Mouse (Mus musculus) myocyte (in vitro differentiated cells): ENCODE results near the gene Trim39. TPM values are rescaled to one million over a fixed set of nuclear protein-coding genes. Genes with fewer than 3 reads are reported as not detected.
"Not testable (repeated sequence)": the region's sequence is repeated elsewhere in the genome, so short reads cannot be mapped to it uniquely, and the experiment has no call there.

ENCODE experiments used
- H3K27me3 ChIP-seq: one replicate; pipeline ENCODE4 v1.6.1; 2011; ENCODE audit not compliant: control insufficient read depth, insufficient read depth, insufficient read length
- H3K36me3 ChIP-seq: one replicate; pipeline ENCODE4 v1.6.1; 2011; ENCODE audit not compliant: control insufficient read depth, insufficient read depth
- H3K4me2 ChIP-seq: one replicate; pipeline ENCODE4 v1.6.1; 2011; ENCODE audit warnings: low read depth, control low read depth
- H3K4me3 ChIP-seq: one replicate; pipeline ENCODE4 v1.5.1; 2011; ENCODE audit warnings: mild to moderate bottlenecking, control low read depth, moderate library complexity
- H3K79me2 ChIP-seq: one replicate; pipeline ENCODE4 v1.6.1; 2011; ENCODE audit not compliant: control insufficient read depth, insufficient read depth
- H3ac ChIP-seq: one replicate; pipeline ENCODE4 v1.6.1; 2011; ENCODE audit not compliant: control insufficient read depth, insufficient read length
- CEBPB ChIP-seq: IDR thresholded peaks from 2 replicates; pipeline ENCODE4 v1.6.1; 2011; ENCODE audit warnings: mild to moderate bottlenecking, moderate library complexity; ENCODE audit not compliant: poor library complexity, insufficient read depth, severe bottlenecking
- E2F4 ChIP-seq: IDR thresholded peaks from one replicate; pipeline ENCODE4 v1.6.1; 2011; ENCODE audit warnings: mild to moderate bottlenecking, control low read depth, moderate library complexity; ENCODE audit not compliant: insufficient read depth
- MAX ChIP-seq: IDR thresholded peaks from one replicate; pipeline ENCODE4 v1.6.1; 2011; ENCODE audit warnings: low read depth, mild to moderate bottlenecking, control low read depth
- MYOD1 ChIP-seq, 3 experiments: IDR thresholded peaks; one replicate each; pipeline ENCODE4 v1.6.1; 2011; ENCODE audit warnings: control low read depth in 2 of 3, low read depth in 2 of 3, mild to moderate bottlenecking in 2 of 3, moderate library complexity in 1 of 3; ENCODE audit not compliant: insufficient read length in 2 of 3, control insufficient read depth in 1 of 3
- MYOG ChIP-seq, 3 experiments: IDR thresholded peaks; one replicate each; pipeline ENCODE4 v1.6.1; 2011; ENCODE audit warnings: control low read depth in 2 of 3, low read depth in 2 of 3, mild to moderate bottlenecking in 2 of 3; ENCODE audit not compliant: insufficient read length in 2 of 3, control insufficient read depth in 1 of 3, insufficient read depth in 1 of 3
- POLR2A ChIP-seq: IDR thresholded peaks from one replicate; pipeline ENCODE4 v1.6.1; 2011; ENCODE audit warnings: low read depth, mild to moderate bottlenecking, control low read depth, moderate library complexity; ENCODE audit not compliant: insufficient read length
- POLR2AphosphoS2 ChIP-seq: IDR thresholded peaks from one replicate; pipeline ENCODE4 v1.6.1; 2011; ENCODE audit warnings: low read depth, control low read depth; ENCODE audit not compliant: insufficient read length
- REST ChIP-seq: IDR thresholded peaks from one replicate; pipeline ENCODE4 v1.6.1; 2011; ENCODE audit warnings: mild to moderate bottlenecking, control low read depth, moderate library complexity; ENCODE audit not compliant: insufficient read depth, insufficient read length
- SRF ChIP-seq: IDR thresholded peaks from one replicate; pipeline ENCODE4 v1.6.1; 2011; ENCODE audit warnings: low read depth; ENCODE audit not compliant: control insufficient read depth, insufficient read length
- TCF12 ChIP-seq: IDR thresholded peaks from one replicate; pipeline ENCODE4 v1.6.1; 2011; ENCODE audit warnings: mild to moderate bottlenecking, control low read depth; ENCODE audit not compliant: poor library complexity, insufficient read depth, severe bottlenecking
- TCF3 ChIP-seq: IDR thresholded peaks from one replicate; pipeline ENCODE4 v1.6.1; 2011; ENCODE audit warnings: low read depth, control low read depth; ENCODE audit not compliant: insufficient read length
- USF1 ChIP-seq: IDR thresholded peaks from one replicate; pipeline ENCODE4 v1.6.1; 2011; ENCODE audit warnings: low read depth, mild to moderate bottlenecking, control low read depth, moderate library complexity
- polyA plus RNA-seq: library from polyadenylated mRNA; unstranded; fragments of >200 nt; fragmentation: generic; extraction: Trizol; gene quantifications from one replicate; pipeline ENCODE4 v1.2.1, GENCODE M21; 2012; ENCODE audit warnings: missing spikeins

The Trim39 gene
- polyA plus RNA-seq, 1 experiment = 5.5 TPM

- Histone ChIP-seq H3K27me3 (peaks cover 5% of the 10 kb centered on the region), H3K4me2 (no peak overlapping the region), H3ac (no peak overlapping the region), H3K36me3 (no peaks in the 10 kb centered on the region), H3K79me2 (no peaks in the 10 kb centered on the region), H3K4me3 (no peak overlapping the region)
- TF ChIP-seq CEBPB = no peak
- no peak for TF ChIP-seq REST
- no peak for TF ChIP-seq MYOG (IDR thresholded peaks at IDR 0.05; ENCODE audit: control insufficient read depth in 1 of 3, insufficient read depth in 1 of 3, insufficient read length in 2 of 3, low read depth in 2 of 3)
- no peak for TF ChIP-seq MYOD1 (IDR thresholded peaks at IDR 0.05; ENCODE audit: control insufficient read depth in 1 of 3, insufficient read length in 2 of 3, low read depth in 2 of 3)
- TF ChIP-seq POLR2AphosphoS2 = no peak
- no peak for TF ChIP-seq POLR2A
- no peak for TF ChIP-seq USF1
- TF ChIP-seq TCF12 = no peak
- no peak for TF ChIP-seq E2F4
- no peak for TF ChIP-seq SRF
- TF ChIP-seq TCF3 = no peak
- TF ChIP-seq MAX = no peak
Observed at GRCm38 (mm10) chr17:36248886-36249285, 23.2 kb downstream of the Trim39 start.

GRCm38 (mm10) chr17:36245741-36246140 is 26.3 kb downstream of the Trim39 start:
- Histone ChIP-seq H3K27me3 (peaks cover 5% of the 10 kb centered on the region), H3K79me2 (no peaks in the 10 kb centered on the region), H3ac (no peak overlapping the region), H3K4me2 (no peak overlapping the region), H3K36me3 (no peaks in the 10 kb centered on the region), H3K4me3 (no peak overlapping the region)
- TF ChIP-seq USF1 (no peak), MYOD1 (IDR thresholded peaks at IDR 0.05; ENCODE audit: control insufficient read depth in 1 of 3, insufficient read length in 2 of 3, low read depth in 2 of 3) (no peak)

GRCm38 (mm10) chr17:36244031-36244430 is 28.0 kb downstream of the Trim39 start:
- no peak for TF ChIP-seq MAX
- no peak for TF ChIP-seq MYOG (IDR thresholded peaks at IDR 0.05; ENCODE audit: control insufficient read depth in 1 of 3, insufficient read depth in 1 of 3, insufficient read length in 2 of 3, low read depth in 2 of 3)
- TF ChIP-seq E2F4 = no peak
- TF ChIP-seq TCF12 = no peak
- TF ChIP-seq TCF3 = no peak
- no peak for TF ChIP-seq SRF
- no peak for TF ChIP-seq REST

GRCm38 (mm10) chr17:36240637-36241213 is 31.3 kb downstream of the Trim39 start:
- Histone ChIP-seq H3ac (no peak overlapping the region), H3K4me2 (peak overlapping the region; percentile 28)
- TF ChIP-seq TCF12 (no peak), MAX (no peak), TCF3 (no peak), E2F4 (no peak)

More at GRCm38 (mm10) chr17:36244031-36244430, 28.0 kb downstream of the Trim39 start:
- Histone ChIP-seq H3K36me3 (no peaks in the 10 kb centered on the region), H3ac (no peak overlapping the region), H3K4me2 (no peak overlapping the region), H3K4me3 (no peak overlapping the region), H3K79me2 (no peaks in the 10 kb centered on the region), H3K27me3 (peaks cover 5% of the 10 kb centered on the region)

GRCm38 (mm10) chr17:36237321-36237921 is 34.6 kb downstream of the Trim39 start:
- peak overlapping the region; percentile 18 for H3K4me3 ChIP-seq
- peak overlapping the region; percentile 37 for H3ac ChIP-seq
- no peaks in the 10 kb centered on the region for H3K36me3 ChIP-seq
- H3K79me2 ChIP-seq = no peaks in the 10 kb centered on the region
- no peak for TF ChIP-seq TCF3
- H3K4me2 ChIP-seq = peak overlapping the region; percentile 76
- no peaks in the 10 kb centered on the region for H3K27me3 ChIP-seq

More at GRCm38 (mm10) chr17:36240637-36241213, 31.3 kb downstream of the Trim39 start:
- no peak overlapping the region for H3K4me3 ChIP-seq
- H3K79me2 ChIP-seq = no peaks in the 10 kb centered on the region
- no peaks in the 10 kb centered on the region for H3K27me3 ChIP-seq
- H3K36me3 ChIP-seq = no peaks in the 10 kb centered on the region

GRCm38 (mm10) chr17:36235300-36235699 is 36.7 kb downstream of the Trim39 start:
- H3K79me2 ChIP-seq, H3K4me3 ChIP-seq, H3ac ChIP-seq, H3K4me2 ChIP-seq, H3K27me3 ChIP-seq, H3K36me3 ChIP-seq: not testable (repeated sequence)
